Mouse (Mus musculus) cerebellum, adult (tissue): Measurements from ENCODE around the gene Kcns1.

Experiments
- ATAC-seq: cut with Nextera tagmentation; 2 replicates; pipeline ENCODE4 v1.9.2; 2017; ENCODE audit warnings: mild to moderate bottlenecking, moderate library complexity, mixed read lengths; ENCODE audit not compliant: insufficient number of reproducible peaks, low FRiP score, low TSS enrichment

The Kcns1 gene

GRCm38 (mm10) chr2:164128576-164129411 is 42.1 kb downstream of the Kcns1 start:
- ATAC-seq = no peak

- ATAC-seq = no peak
Measured at GRCm38 (mm10) chr2:164127297-164127696, 43.6 kb downstream of the Kcns1 start.

GRCm38 (mm10) chr2:164126533-164126955 is 44.4 kb downstream of the Kcns1 start:
- ATAC-seq = no peak

- no peak for ATAC-seq
Measured at GRCm38 (mm10) chr2:164123169-164123766, 47.6 kb downstream of the Kcns1 start.

- no peak for ATAC-seq
Measured at GRCm38 (mm10) chr2:164119503-164119902, 51.4 kb downstream of the Kcns1 start.

GRCm38 (mm10) chr2:164115531-164115930 is 55.4 kb downstream of the Kcns1 start:
- no peak for ATAC-seq

GRCm38 (mm10) chr2:164114051-164114450 is 56.9 kb downstream of the Kcns1 start:
- ATAC-seq = no peak
